Mouse (Mus musculus) lung, embryonic 15.5 days (tissue): ENCODE results near the gene Cntrl. TPM values are rescaled to one million over a fixed set of nuclear protein-coding genes. Genes with fewer than 3 reads are reported as not detected.

Experiments used
- ATAC-seq: fragments of 200-750 bp; cut with Nextera tagmentation; 2 replicates; pipeline ENCODE4 v1.8.0; 2017; ENCODE audit warnings: moderate number of reproducible peaks, borderline replicate concordance; ENCODE audit not compliant: low FRiP score, low TSS enrichment; ENCODE audit errors: extremely low read depth
- H3K27ac ChIP-seq: fragments of 300-500 bp; sonication (generic); 2 replicates; pipeline ENCODE4 v1.5.1; 2015; ENCODE audit warnings: moderate library complexity, mild to moderate bottlenecking, inconsistent platforms
- H3K27me3 ChIP-seq: fragments of 300-500 bp; sonication (generic); 2 replicates; pipeline ENCODE4 v1.6.1; 2015; ENCODE audit warnings: inconsistent platforms
- H3K36me3 ChIP-seq: fragments of 300-500 bp; sonication (generic); 2 replicates; pipeline ENCODE4 v1.6.1; 2015; ENCODE audit warnings: inconsistent platforms
- H3K4me1 ChIP-seq: fragments of 300-500 bp; sonication (generic); 2 replicates; pipeline ENCODE4 v1.6.1; 2015; ENCODE audit warnings: inconsistent platforms
- H3K4me2 ChIP-seq: fragments of 300-500 bp; sonication (generic); 2 replicates; pipeline ENCODE4 v1.6.1; 2015; ENCODE audit warnings: inconsistent platforms, mild to moderate bottlenecking, moderate library complexity
- H3K4me3 ChIP-seq: fragments of 300-500 bp; sonication (generic); 2 replicates; pipeline ENCODE4 v1.5.1; 2015; ENCODE audit warnings: mild to moderate bottlenecking, inconsistent platforms
- H3K9ac ChIP-seq: fragments of 300-500 bp; sonication (generic); 2 replicates; pipeline ENCODE4 v1.6.1; 2015; ENCODE audit warnings: inconsistent platforms
- H3K9me3 ChIP-seq: fragments of 300-500 bp; sonication (generic); 2 replicates; pipeline ENCODE4 v1.6.1; 2016; ENCODE audit warnings: inconsistent platforms
- WGBS: fragments of 180-500 bp; shearing (Covaris S2); methylation state at CpG from one replicate; pipeline ENCODE4 v1.1.7; 2015; 5-methylcytosine and 5-hydroxymethylcytosine counted together
- polyA plus RNA-seq: library from polyadenylated mRNA; unstranded; fragments of >200 nt; fragmentation: Nextera tagmentation; extraction: Ambion mirVana; gene quantifications from 2 replicates; pipeline ENCODE4 v1.2.1, GENCODE M21; 2015

The Cntrl gene
- polyA plus RNA-seq, 1 experiment from 2014 or later = 26.3 TPM

- Histone ChIP-seq H3K27ac (no peak overlapping the region), H3K9me3 (no peaks in the 10 kb centered on the region), H3K36me3 (peaks cover 80% of the 10 kb centered on the region), H3K4me2 (no peak overlapping the region), H3K4me3 (no peak overlapping the region), H3K27me3 (no peaks in the 10 kb centered on the region), H3K4me1 (no peaks in the 10 kb centered on the region), H3K9ac (no peak overlapping the region)
- 72% methylated on average over 3 of the region's 3 CpGs for WGBS
- no peak for ATAC-seq
Observed at GRCm38 (mm10) chr2:35158358-35158757, 49.1 kb downstream of the Cntrl start.

- peak; percentile 39; the same call in 1 of the 2 replicates for ATAC-seq
- Histone ChIP-seq H3K4me2 (no peak overlapping the region), H3K9me3 (no peaks in the 10 kb centered on the region), H3K4me1 (no peaks in the 10 kb centered on the region), H3K27me3 (no peaks in the 10 kb centered on the region), H3K4me3 (no peak overlapping the region), H3K9ac (no peak overlapping the region), H3K36me3 (peaks cover 72% of the 10 kb centered on the region), H3K27ac (no peak overlapping the region)
- whole genome bisulfite sequencing = 34% methylated on average over 5 of the region's 5 CpGs
Observed at GRCm38 (mm10) chr2:35160206-35160605, 50.9 kb downstream of the Cntrl start.

GRCm38 (mm10) chr2:35161846-35162488 is 52.7 kb downstream of the Cntrl start:
- H3K9me3 ChIP-seq = no peaks in the 10 kb centered on the region
- no peak overlapping the region for H3K27ac ChIP-seq
- ATAC-seq = no peak
- no peaks in the 10 kb centered on the region for H3K4me1 ChIP-seq
- 81% methylated on average over 4 of the region's 4 CpGs for WGBS
- H3K36me3 ChIP-seq = peaks cover 72% of the 10 kb centered on the region
- H3K9ac ChIP-seq = no peak overlapping the region
- H3K4me3 ChIP-seq = no peak overlapping the region
- H3K4me2 ChIP-seq = no peak overlapping the region
- no peaks in the 10 kb centered on the region for H3K27me3 ChIP-seq

- no peak for ATAC-seq
- Histone ChIP-seq H3K4me2 (no peak overlapping the region), H3K9ac (no peak overlapping the region), H3K9me3 (no peaks in the 10 kb centered on the region), H3K4me3 (no peak overlapping the region), H3K27me3 (no peaks in the 10 kb centered on the region), H3K27ac (no peak overlapping the region), H3K36me3 (peaks cover 67% of the 10 kb centered on the region), H3K4me1 (no peaks in the 10 kb centered on the region)
- 83% methylated on average over 5 of the region's 5 CpGs for WGBS
Observed at GRCm38 (mm10) chr2:35163396-35163795, 54.1 kb downstream of the Cntrl start.

GRCm38 (mm10) chr2:35165416-35165815 is 56.1 kb downstream of the Cntrl start:
- Histone ChIP-seq H3K9ac (no peak overlapping the region), H3K9me3 (no peaks in the 10 kb centered on the region), H3K4me3 (no peak overlapping the region), H3K36me3 (peaks cover 66% of the 10 kb centered on the region), H3K27ac (no peak overlapping the region), H3K4me1 (no peaks in the 10 kb centered on the region), H3K27me3 (no peaks in the 10 kb centered on the region), H3K4me2 (no peak overlapping the region)
- no peak for ATAC-seq
- WGBS = 93% methylated on average over 13 of the region's 13 CpGs

- no peaks in the 10 kb centered on the region for H3K9me3 ChIP-seq
- WGBS = 87% methylated on average over 5 of the region's 5 CpGs
Observed at GRCm38 (mm10) chr2:35166816-35167215, 57.5 kb downstream of the Cntrl start.

GRCm38 (mm10) chr2:35169452-35169851 is 60.2 kb downstream of the Cntrl start:
- WGBS = 80% methylated on average over 2 of the region's 2 CpGs
- Histone ChIP-seq H3K4me1 (peaks cover 16% of the 10 kb centered on the region), H3K4me2 (no peak overlapping the region), H3K27me3 (no peaks in the 10 kb centered on the region), H3K36me3 (peaks cover 77% of the 10 kb centered on the region), H3K27ac (no peak overlapping the region), H3K4me3 (no peak overlapping the region), H3K9me3 (no peaks in the 10 kb centered on the region), H3K9ac (no peak overlapping the region)
- no peak for ATAC-seq

More at GRCm38 (mm10) chr2:35166816-35167215, 57.5 kb downstream of the Cntrl start:
- Histone ChIP-seq H3K27me3 (no peaks in the 10 kb centered on the region), H3K4me3 (no peak overlapping the region), H3K36me3 (peaks cover 75% of the 10 kb centered on the region), H3K4me2 (no peak overlapping the region), H3K9ac (no peak overlapping the region), H3K27ac (no peak overlapping the region), H3K4me1 (peaks cover 6% of the 10 kb centered on the region; the same call in 1 of the 2 replicates)
- ATAC-seq = no peak

GRCm38 (mm10) chr2:35171341-35171861 is 62.1 kb downstream of the Cntrl start:
- Histone ChIP-seq H3K9ac (no peak overlapping the region), H3K27ac (peak overlapping the region; percentile 72), H3K36me3 (peaks cover 82% of the 10 kb centered on the region), H3K4me1 (peaks cover 16% of the 10 kb centered on the region), H3K4me2 (no peak overlapping the region), H3K9me3 (no peaks in the 10 kb centered on the region), H3K27me3 (no peaks in the 10 kb centered on the region), H3K4me3 (no peak overlapping the region)
- peak; percentile 78 for ATAC-seq
- 69% methylated on average over 10 of the region's 10 CpGs for WGBS

- H3K4me1 ChIP-seq = peaks cover 16% of the 10 kb centered on the region
- peak overlapping the region; percentile 72 for H3K27ac ChIP-seq
- no peak overlapping the region; the same call in 1 of the 2 replicates for H3K4me2 ChIP-seq
- no peak overlapping the region for H3K4me3 ChIP-seq
- no peaks in the 10 kb centered on the region for H3K9me3 ChIP-seq
- ATAC-seq = no peak
- no peak overlapping the region for H3K9ac ChIP-seq
- WGBS = 89% methylated on average over 4 of the region's 4 CpGs
- peaks cover 84% of the 10 kb centered on the region for H3K36me3 ChIP-seq
- H3K27me3 ChIP-seq = no peaks in the 10 kb centered on the region
Observed at GRCm38 (mm10) chr2:35172246-35172645, 63.0 kb downstream of the Cntrl start.

GRCm38 (mm10) chr2:35173666-35174065 is 64.4 kb downstream of the Cntrl start:
- H3K4me2 ChIP-seq = no peak overlapping the region
- WGBS = 80% methylated on average over 5 of the region's 5 CpGs
- no peak overlapping the region for H3K9ac ChIP-seq
- H3K27me3 ChIP-seq = no peaks in the 10 kb centered on the region
- no peaks in the 10 kb centered on the region for H3K9me3 ChIP-seq
- H3K4me1 ChIP-seq = peaks cover 16% of the 10 kb centered on the region
- H3K4me3 ChIP-seq = no peak overlapping the region
- H3K27ac ChIP-seq = 0 out of 2 replicates have a peak overlapping the region, but pooled peaks have one; percentile 56
- peaks cover 90% of the 10 kb centered on the region for H3K36me3 ChIP-seq
- peak; percentile 60; the same call in 1 of the 2 replicates for ATAC-seq

GRCm38 (mm10) chr2:35174100-35174499 is 64.8 kb downstream of the Cntrl start:
- H3K36me3 ChIP-seq = peaks cover 90% of the 10 kb centered on the region

GRCm38 (mm10) chr2:35175281-35176065 is 66.2 kb downstream of the Cntrl start:
- no peak overlapping the region for H3K9ac ChIP-seq
- no peak overlapping the region for H3K27ac ChIP-seq
- H3K4me1 ChIP-seq = peaks cover 16% of the 10 kb centered on the region
- H3K4me2 ChIP-seq = no peak overlapping the region
- H3K9me3 ChIP-seq = no peaks in the 10 kb centered on the region
- no peaks in the 10 kb centered on the region for H3K27me3 ChIP-seq
- WGBS = 85% methylated on average over 12 of the region's 12 CpGs
- no peak overlapping the region for H3K4me3 ChIP-seq
- no peak for ATAC-seq
- peaks cover 91% of the 10 kb centered on the region for H3K36me3 ChIP-seq

More at GRCm38 (mm10) chr2:35174100-35174499, 64.8 kb downstream of the Cntrl start:
- H3K27me3 ChIP-seq = no peaks in the 10 kb centered on the region
- no peak overlapping the region for H3K4me3 ChIP-seq
- 20% methylated on average over 5 of the region's 5 CpGs for WGBS
- H3K9me3 ChIP-seq = no peaks in the 10 kb centered on the region
- peak overlapping the region; percentile 56 for H3K27ac ChIP-seq
- H3K4me2 ChIP-seq = no peak overlapping the region
- peaks cover 16% of the 10 kb centered on the region for H3K4me1 ChIP-seq
- ATAC-seq = peak; percentile 48; the same call in 1 of the 2 replicates
- no peak overlapping the region for H3K9ac ChIP-seq
